Mouse (Mus musculus) megakaryocyte, embryonic 14.5 days (primary cell): ENCODE results near the gene Mfsd5.

Experiments
- FLI1 ChIP-seq: IDR thresholded peaks from 2 replicates; pipeline ENCODE4 v1.6.1; 2012; ENCODE audit warnings: low read length, inconsistent platforms, mixed read lengths
- GATA1 ChIP-seq: IDR thresholded peaks from 3 replicates; pipeline ENCODE4 v1.6.1; 2012; ENCODE audit warnings: mixed read lengths, low read length, inconsistent platforms, borderline replicate concordance

- no peak for TF ChIP-seq GATA1
- TF ChIP-seq FLI1: no peak
Observed at GRCm38 (mm10) chr15:102283648-102284047, 4.4 kb downstream of the Mfsd5 start.
